9 mouse cellular contexts compared by ENCODE assay signal in genomic region chr15:103530372-103530771, GRCm38 (mm10). TPM values are rescaled to one million over a fixed set of nuclear protein-coding genes. Genes with fewer than 3 reads are reported as not detected.
A peak's percentile ranks its signal among the peaks of the same experiment; 100 is the strongest.
DNase-seq lines count a peak whose midpoint lies in the region; ATAC-seq and TF ChIP-seq lines count a peak whose summit lies in the region.
"Had no signal": no experiment of that assay in that cellular context is flagged by ENCODE, and none has a peak within 500 bp of the region (broad histone marks: within the 10 kb centered on the region; RNA-seq: fewer than 3 reads in every experiment).

No protein-coding gene starts in this region.

- no peak overlapping the region for H3K9ac ChIP-seq in heart, adult 2 months (ENCODE audit: low read depth, low read length)
- H3K9ac ChIP-seq in heart, embryonic 12.5 days: no peak overlapping the region
- H3K9ac ChIP-seq in hindbrain, embryonic 14.5 days: peak overlapping the region; percentile 31; the same call in 1 of the 2 replicates

- intact Hi-C loops in heart, adult 2 months (cut with DNase I): no loop called here

- no peak overlapping the region for H3K27ac ChIP-seq in heart, adult 2 months
- H3K27ac ChIP-seq in heart, embryonic 12.5 days (ENCODE audit: poor library complexity, severe bottlenecking): no peak overlapping the region
- peak overlapping the region; percentile 67; the same call in 1 of the 2 replicates for H3K27ac ChIP-seq in forebrain, embryonic 10.5 days
- H3K27ac ChIP-seq in hindbrain, embryonic 14.5 days: peak overlapping the region; percentile 71
- no peak overlapping the region for H3K27ac ChIP-seq in spleen, adult 2 months (ENCODE audit: insufficient read depth, low read length)

- peak; percentile 98 for TF ChIP-seq CTCF in heart, adult 2 months (IDR thresholded peaks at IDR 0.05)
- TF ChIP-seq CTCF in spleen, adult 2 months (IDR thresholded peaks at IDR 0.05; ENCODE audit: extremely low read depth, insufficient read depth, insufficient read length, insufficient replicate concordance): peak; percentile 84; the same call in 1 of the 2 replicates

- TF ChIP-seq EP300 in heart, adult 2 months (IDR thresholded peaks at IDR 0.05; ENCODE audit: insufficient read depth, low read depth, low read length): no peak

- H3K4me2 ChIP-seq in heart, embryonic 12.5 days: no peak overlapping the region
- H3K4me2 ChIP-seq in hindbrain, embryonic 14.5 days (replicated peaks): no peak overlapping the region

- peak; percentile 33 to 56 for DNase-seq in heart, adult 2 months
- DNase-seq in c-Kit-positive CD71-positive TER-119-negative erythroid progenitor cells, embryonic 14.5 days (ENCODE audit: low read depth): peak; percentile 16
- DNase-seq in forebrain, embryonic 10.5 days (ENCODE audit: extremely low spot score, low spot score): peak; percentile 66
- DNase-seq in hindbrain, embryonic 14.5 days (ENCODE audit: low spot score): peak; percentile 89
- DNase-seq in layer of hippocampus, postnatal 36 days: peak; percentile 47 to 63
- peak; percentile 78 for DNase-seq in mesoderm, embryonic 11.5 days (ENCODE audit: low read depth, low spot score)
- DNase-seq in spleen, adult 2 months (ENCODE audit: low read depth in 1 of 2, low spot score in 2 of 2): peak in 1 of 2 experiments; percentile 16

- no peak for TF ChIP-seq POLR2A in heart, adult 2 months (IDR thresholded peaks at IDR 0.05; ENCODE audit: insufficient read depth, low read depth, low read length)
- no peak for TF ChIP-seq POLR2A in spleen, adult 2 months (IDR thresholded peaks at IDR 0.05; ENCODE audit: low read depth, low read length)

- ATAC-seq in heart, embryonic 12.5 days (ENCODE audit: insufficient number of reproducible peaks, low FRiP score): no peak
- ATAC-seq in hindbrain, embryonic 14.5 days (ENCODE audit: low FRiP score): peak; percentile 73

- H3K4me3 ChIP-seq in heart, adult 2 months: no peak overlapping the region
- H3K4me3 ChIP-seq in heart, embryonic 12.5 days: no peak overlapping the region
- H3K4me3 ChIP-seq in forebrain, embryonic 10.5 days: no peak overlapping the region
- H3K4me3 ChIP-seq in hindbrain, embryonic 14.5 days (replicated peaks; ENCODE audit: low read length): no peak overlapping the region
- H3K4me3 ChIP-seq in spleen, adult 2 months (ENCODE audit: extremely low read depth, insufficient read depth, insufficient read length): no peak overlapping the region

- no peaks in the 10 kb centered on the region for H3K9me3 ChIP-seq in heart, embryonic 12.5 days (replicated peaks)
- H3K9me3 ChIP-seq in forebrain, embryonic 10.5 days: no peaks in the 10 kb centered on the region
- no peaks in the 10 kb centered on the region for H3K9me3 ChIP-seq in hindbrain, embryonic 14.5 days (ENCODE audit: control insufficient read depth, low read length)

- H3K27me3 ChIP-seq in heart, adult 2 months (ENCODE audit: control insufficient read depth, insufficient read depth, low read length): no peaks in the 10 kb centered on the region
- H3K27me3 ChIP-seq in heart, embryonic 12.5 days (replicated peaks): peaks cover 3% of the 10 kb centered on the region; the same call in 1 of the 2 replicates
- H3K27me3 ChIP-seq in forebrain, embryonic 10.5 days (ENCODE audit: poor library complexity, severe bottlenecking): peaks cover 7% of the 10 kb centered on the region; the same call in 1 of the 2 replicates
- H3K27me3 ChIP-seq in hindbrain, embryonic 14.5 days (ENCODE audit: control insufficient read depth, insufficient read depth, low read length): no peaks in the 10 kb centered on the region
- no peaks in the 10 kb centered on the region for H3K27me3 ChIP-seq in spleen, adult 2 months (ENCODE audit: control insufficient read depth, insufficient read depth, low read length)

- no peaks in the 10 kb centered on the region for H3K4me1 ChIP-seq in heart, adult 2 months (ENCODE audit: control insufficient read depth, insufficient read depth, low read length)
- peaks cover 2% of the 10 kb centered on the region for H3K4me1 ChIP-seq in heart, embryonic 12.5 days (replicated peaks)
- H3K4me1 ChIP-seq in forebrain, embryonic 10.5 days: peaks cover 39% of the 10 kb centered on the region
- H3K4me1 ChIP-seq in hindbrain, embryonic 14.5 days (replicated peaks; ENCODE audit: control insufficient read depth, insufficient read depth, low read length): no peaks in the 10 kb centered on the region; the same call in 1 of the 2 replicates
- no peaks in the 10 kb centered on the region for H3K4me1 ChIP-seq in spleen, adult 2 months (ENCODE audit: control insufficient read depth, insufficient read depth, insufficient read length)

- no peaks in the 10 kb centered on the region for H3K36me3 ChIP-seq in heart, adult 2 months (ENCODE audit: control insufficient read depth, insufficient read depth, low read length)
- H3K36me3 ChIP-seq in heart, embryonic 12.5 days: 0 out of 2 replicates have a peak, but pooled peaks cover 6% of the 10 kb centered on the region
- peaks cover 48% of the 10 kb centered on the region for H3K36me3 ChIP-seq in forebrain, embryonic 10.5 days (replicated peaks)
- H3K36me3 ChIP-seq in hindbrain, embryonic 14.5 days (replicated peaks; ENCODE audit: control insufficient read depth, insufficient read depth): peaks cover 39% of the 10 kb centered on the region
- peaks cover 6% of the 10 kb centered on the region for H3K36me3 ChIP-seq in spleen, adult 2 months (ENCODE audit: control insufficient read depth, insufficient read depth, low read length)

- WGBS in heart, adult 2 months: 9% methylated on average over 5 of the region's 5 CpGs
- 11% methylated on average over 5 of the region's 5 CpGs for WGBS in heart, embryonic 12.5 days
- 8% methylated on average over 5 of the region's 5 CpGs for WGBS in forebrain, embryonic 10.5 days
- WGBS in hindbrain, embryonic 14.5 days: 6% methylated on average over 5 of the region's 5 CpGs
- WGBS in spleen, adult 2 months: 6% methylated on average over 5 of the region's 5 CpGs

- H3K79me2 ChIP-seq in heart, adult 2 months (replicated peaks; ENCODE audit: control insufficient read depth, insufficient read depth, low read length): no peaks in the 10 kb centered on the region

RNA-seq across cellular contexts. Expression of gene Ppp1r1a, which starts 7.4 kb away (rescaled TPM):
- total RNA-seq in heart, adult 2 months (2021): 10 to 100 TPM in 1 of 2 experiments, 1 to 10 TPM in 1; 9.0 to 11.6 TPM
- polyA plus RNA-seq in heart, adult 2 months (2012; rRNA removed): 3.2 and 5.7 TPM in 2 replicates
- 78.4 and 83.0 TPM in 2 replicates for polyA plus RNA-seq in heart, embryonic 12.5 days (2016; fragmentation: Nextera tagmentation; extraction: Ambion mirVana)
- 34.4 and 36.0 TPM in 2 replicates for polyA plus RNA-seq in forebrain, embryonic 10.5 days (2016; fragmentation: Nextera tagmentation; extraction: Ambion mirVana)
- 124 and 125 TPM in 2 replicates for polyA plus RNA-seq in hindbrain, embryonic 14.5 days (2014; fragmentation: Nextera tagmentation; extraction: Ambion mirVana)
- total RNA-seq in layer of hippocampus, postnatal 36 days (2021): 100 to 1,000 TPM in 1 of 2 experiments, 10 to 100 TPM in 1; 99.1 to 123 TPM
- 0.26 and 0.27 TPM in 2 replicates for polyA plus RNA-seq in spleen, adult 2 months (2012; rRNA removed)
- total RNA-seq: neutrophil, adult 5-6 weeks had no signal

RNA-seq across cellular contexts. Expression of gene Pde1b, which starts 27.5 kb away (rescaled TPM):
- total RNA-seq in heart, adult 2 months (2021): 1 to 10 TPM in 1 of 2 experiments, under 1 TPM in 1; 0.99 to 1.0 TPM
- polyA plus RNA-seq in heart, adult 2 months (2012; rRNA removed): 2.2 and 2.8 TPM in 2 replicates
- 3.7 and 4.0 TPM in 2 replicates for polyA plus RNA-seq in heart, embryonic 12.5 days (2016; fragmentation: Nextera tagmentation; extraction: Ambion mirVana)
- polyA plus RNA-seq in forebrain, embryonic 10.5 days (2016; fragmentation: Nextera tagmentation; extraction: Ambion mirVana): 19.1 and 19.6 TPM in 2 replicates
- 88.9 and 90.0 TPM in 2 replicates for polyA plus RNA-seq in hindbrain, embryonic 14.5 days (2014; fragmentation: Nextera tagmentation; extraction: Ambion mirVana)
- total RNA-seq in layer of hippocampus, postnatal 36 days (2021): 10 to 100 TPM; 95.3 to 97.7 TPM
- polyA plus RNA-seq in spleen, adult 2 months (2012; rRNA removed): 25.7 and 26.0 TPM in 2 replicates

RNA-seq across cellular contexts. Expression of gene Glycam1, which starts 34.5 kb away (rescaled TPM):
- not detected for total RNA-seq in heart, adult 2 months (2021)
- polyA plus RNA-seq in heart, adult 2 months (2012; rRNA removed): not detected in 2 replicates
- not detected in 2 replicates for polyA plus RNA-seq in heart, embryonic 12.5 days (2016; fragmentation: Nextera tagmentation; extraction: Ambion mirVana)
- polyA plus RNA-seq in forebrain, embryonic 10.5 days (2016; fragmentation: Nextera tagmentation; extraction: Ambion mirVana): not detected in 2 replicates
- not detected in 2 replicates for polyA plus RNA-seq in hindbrain, embryonic 14.5 days (2014; fragmentation: Nextera tagmentation; extraction: Ambion mirVana)
- 1 to 10 TPM; 1.3 to 1.6 TPM for total RNA-seq in layer of hippocampus, postnatal 36 days (2021)
- polyA plus RNA-seq in spleen, adult 2 months (2012; rRNA removed): not detected in 2 replicates
- total RNA-seq: neutrophil, adult 5-6 weeks had no signal

Comparison
In these comparisons a context has a peak if more than half of its experiments do, and no peak if none do; other contexts are left out.
1. H3K27ac ChIP-seq: peak in forebrain, embryonic 10.5 days (single experiment) and hindbrain, embryonic 14.5 days (single experiment); none in heart, adult 2 months (single experiment), heart, embryonic 12.5 days (single experiment) and spleen, adult 2 months (single experiment).